Mouse (Mus musculus): ENCODE measurements around the gene Tfe3.
"Not testable (repeated sequence)": the region's sequence is repeated elsewhere in the genome, so short reads cannot be mapped to it uniquely, and the experiment has no call there.

Gene Tfe3

GRCm38 (mm10) chrX:7750432-7751116 lies 11.8 kb upstream of the Tfe3 start, which contains the start of gene Ccdc120:
Ccdc120 (minus strand) TSS chrX:7750905.
- in situ Hi-C loops (cut with MboI, MseI), result no loop called here

DNA sequence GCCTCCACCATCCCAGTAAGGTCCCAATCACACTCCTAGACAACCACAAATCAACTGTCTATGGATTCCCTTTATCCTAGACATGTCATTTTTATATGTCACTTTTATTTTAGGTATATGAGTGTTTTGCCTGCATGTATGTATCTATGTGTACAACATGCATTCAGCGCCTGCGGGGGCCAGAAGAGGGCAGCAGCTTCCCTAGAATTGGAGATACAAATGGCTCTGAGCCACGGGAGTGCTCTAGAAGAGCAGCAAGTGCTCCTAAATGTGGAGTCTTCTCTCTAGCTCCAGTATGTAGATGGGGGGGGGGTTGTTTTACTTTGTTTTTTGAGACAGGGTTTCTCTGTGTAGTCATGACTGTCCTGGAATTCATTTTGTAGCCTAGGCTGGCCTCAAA lies 8.7 kb upstream of the Tfe3 start:
- in situ Hi-C loops (cut with MboI, MseI), result not testable (repeated sequence)

DNA sequence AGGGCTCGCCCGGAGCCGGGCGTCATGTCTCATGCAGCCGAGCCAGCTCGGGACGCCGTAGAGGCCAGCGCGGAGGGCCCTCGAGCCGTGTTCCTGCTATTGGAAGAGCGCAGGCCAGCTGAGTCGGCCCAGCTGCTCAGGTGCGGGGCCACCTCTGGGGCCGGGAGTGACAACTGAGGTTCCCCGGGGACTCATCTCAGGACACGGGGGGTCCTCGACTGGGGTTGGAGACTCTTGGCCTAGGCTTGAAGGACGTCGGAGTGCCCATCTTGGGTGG lies 499 bp downstream of the Tfe3 start:
- in situ Hi-C loops (cut with MboI, MseI), result no loop called here

DNA sequence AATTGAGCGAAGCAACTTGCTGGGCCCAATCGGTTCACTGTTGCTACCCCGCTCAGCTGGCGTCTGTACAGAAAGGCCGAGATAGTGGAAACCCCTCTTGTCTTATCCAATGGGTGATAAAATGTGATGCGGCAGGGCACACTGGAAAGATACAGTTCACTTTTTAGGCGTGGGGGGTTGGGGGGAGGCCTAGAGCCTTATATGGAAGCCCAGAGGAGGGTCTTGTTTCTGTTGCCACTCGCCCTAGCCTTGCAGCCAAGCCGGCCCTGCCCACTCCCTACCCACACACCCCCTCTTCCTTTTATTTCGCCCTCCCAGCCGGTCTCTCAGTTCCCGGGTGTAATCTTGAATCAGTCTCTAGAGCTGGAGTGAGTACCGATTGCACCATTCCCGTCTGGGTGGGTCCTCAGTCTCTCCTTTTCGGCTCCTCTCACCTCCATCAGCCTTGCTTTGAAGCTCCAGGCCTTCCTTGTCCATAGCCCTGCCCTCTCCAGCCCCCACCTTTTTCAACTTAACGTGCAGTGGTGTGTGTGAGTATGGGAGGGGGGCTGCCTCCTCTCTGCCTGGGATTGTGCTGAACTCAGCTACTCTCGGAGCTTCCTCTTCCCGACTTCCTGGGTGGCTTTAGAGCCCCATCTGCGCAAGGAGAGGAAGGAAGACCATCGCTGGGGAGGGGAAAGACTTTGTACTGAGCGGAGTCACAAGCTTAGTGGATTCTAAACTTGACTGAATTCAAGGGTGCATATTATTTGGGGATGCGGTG lies 1.5 kb downstream of the Tfe3 start:
- in situ Hi-C loops (cut with MboI, MseI), result no loop called here

- in situ Hi-C loops (cut with MboI, MseI), result no loop called here
Observed at GRCm38 (mm10) chrX:7764657-7765280, 2.4 kb downstream of the Tfe3 start.

DNA sequence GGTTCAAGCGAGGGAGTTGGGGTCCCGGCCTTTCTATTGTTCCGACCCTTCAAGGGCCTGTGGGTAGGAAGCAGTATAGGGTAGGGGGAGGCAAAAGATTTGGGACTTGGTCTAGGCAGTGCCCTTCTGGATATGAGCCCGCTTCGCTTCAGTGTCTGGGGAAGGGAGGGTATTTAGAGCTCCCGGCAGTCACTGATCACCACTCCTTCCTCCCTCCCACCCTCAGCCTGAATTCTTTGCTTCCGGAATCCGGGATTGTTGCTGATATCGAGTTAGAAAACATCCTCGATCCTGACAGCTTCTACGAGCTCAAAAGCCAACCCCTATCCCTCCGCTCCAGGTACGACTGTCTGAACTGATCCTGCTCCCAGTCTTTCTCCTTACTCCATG lies 2.9 kb downstream of the Tfe3 start:
- in situ Hi-C loops (cut with MboI, MseI), result no loop called here

- in situ Hi-C loops (cut with MboI, MseI), result no loop called here
Observed at GRCm38 (mm10) chrX:7765764-7766163, 3.4 kb downstream of the Tfe3 start.

DNA sequence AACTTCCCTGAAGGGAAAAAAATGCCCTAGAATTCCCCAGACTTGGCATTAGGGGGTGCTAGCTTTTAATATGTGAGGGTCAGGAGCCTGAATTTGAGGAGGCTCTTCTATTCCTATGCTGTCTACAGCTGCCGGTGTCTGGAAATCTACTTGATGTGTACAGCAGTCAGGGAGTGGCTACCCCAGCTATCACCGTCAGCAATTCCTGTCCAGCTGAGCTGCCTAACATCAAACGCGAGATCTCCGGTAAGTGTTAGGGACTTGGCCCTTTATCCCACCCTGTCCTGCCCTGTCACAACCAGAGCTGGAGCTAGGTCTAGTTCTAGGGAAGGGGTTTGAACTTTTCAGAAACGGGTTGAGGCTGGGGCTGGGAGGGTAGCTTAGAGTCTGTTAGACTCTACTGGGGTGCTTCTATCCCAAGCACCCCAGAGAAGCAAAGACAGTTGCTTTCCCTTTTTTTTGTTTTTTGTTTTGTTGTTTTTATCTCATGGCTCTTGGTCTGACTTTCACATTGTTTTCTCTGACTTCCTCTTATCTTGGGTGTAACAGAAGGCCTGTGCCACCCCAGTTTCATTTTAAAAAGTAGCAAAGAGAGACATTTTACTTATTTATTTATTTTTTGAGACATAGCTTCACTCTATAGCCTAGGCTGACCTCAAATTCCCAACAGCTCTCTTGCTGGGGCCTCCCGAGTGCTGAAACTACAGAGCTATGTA lies 7.1 kb downstream of the Tfe3 start:
- in situ Hi-C loops (cut with MboI, MseI), result no loop called here

DNA sequence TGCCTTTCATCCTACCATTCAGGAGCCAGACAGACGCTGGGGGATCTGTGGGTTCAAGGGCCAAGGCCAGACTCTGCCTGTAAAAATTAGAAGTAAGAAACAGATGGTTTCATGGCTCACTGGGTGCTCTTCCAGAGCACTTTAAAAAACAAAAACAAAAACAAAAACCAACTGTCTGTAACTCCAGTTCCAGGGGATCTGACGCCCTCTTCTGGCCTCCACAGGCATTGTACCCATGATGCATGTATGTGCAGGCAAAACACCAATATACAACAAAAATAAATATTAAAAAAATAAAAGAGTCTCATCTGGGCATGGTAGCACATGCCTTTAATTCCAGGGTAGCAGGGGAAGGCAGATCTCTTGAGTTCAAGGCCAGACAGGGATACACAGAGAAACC lies 10.4 kb downstream of the Tfe3 start:
- in situ Hi-C loops (cut with MboI, MseI), result no loop called here

GRCm38 (mm10) chrX:7775501-7776205 lies 13.3 kb downstream of the Tfe3 start:
- in situ Hi-C loops (cut with MboI, MseI), result no loop called here

DNA sequence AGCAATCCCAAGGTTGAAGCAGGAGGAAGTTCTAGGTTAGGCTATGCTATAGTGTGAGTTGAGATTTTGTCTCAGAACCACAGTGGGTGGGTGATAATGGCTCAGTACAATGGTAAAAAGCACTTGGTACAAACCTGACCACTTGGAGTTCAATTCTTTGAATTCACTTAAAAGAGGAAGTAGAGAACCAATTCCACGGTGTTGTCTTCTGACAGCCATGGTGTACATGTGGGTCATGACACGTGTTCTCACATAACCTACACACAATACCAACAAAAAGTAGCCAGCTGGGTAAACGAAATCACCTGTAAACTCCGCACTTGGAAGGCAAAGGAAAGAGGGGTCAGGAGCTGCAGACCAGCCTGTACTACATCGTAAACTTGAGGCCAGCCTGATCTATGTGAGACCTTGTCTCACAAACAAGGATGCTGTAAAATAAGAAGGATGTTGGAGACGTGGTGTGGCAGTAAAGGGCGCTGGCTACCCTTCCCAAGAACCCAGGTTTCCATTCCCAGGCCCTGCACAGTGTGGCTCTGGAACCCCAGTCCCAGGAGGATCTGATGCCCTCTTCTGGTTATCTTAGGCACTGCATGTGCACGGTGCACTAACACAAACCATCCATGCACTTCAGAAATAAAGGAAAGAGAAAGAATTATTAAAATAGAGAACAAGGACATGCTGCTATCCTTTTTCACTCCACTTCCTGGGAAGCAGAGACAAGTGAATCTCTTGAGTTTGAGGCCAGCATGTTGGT lies 14.1 kb downstream of the Tfe3 start:
- in situ Hi-C loops (cut with MboI, MseI), result no loop called here

- in situ Hi-C loops (cut with MboI, MseI), result no loop called here
Observed at GRCm38 (mm10) chrX:7778450-7779244, 16.3 kb downstream of the Tfe3 start.

GRCm38 (mm10) chrX:7779294-7779693 lies 16.9 kb downstream of the Tfe3 start:
- in situ Hi-C loops (cut with MboI, MseI), result no loop called here

GRCm38 (mm10) chrX:7782603-7783092 lies 20.3 kb downstream of the Tfe3 start:
- in situ Hi-C loops (cut with MboI, MseI), result no loop called here

- in situ Hi-C loops (cut with MboI, MseI), result no loop called here
Observed at GRCm38 (mm10) chrX:7789542-7790136, 27.3 kb downstream of the Tfe3 start, which contains the start of gene Gripap1. Gripap1 (plus strand) TSS chrX:7789765.

DNA sequence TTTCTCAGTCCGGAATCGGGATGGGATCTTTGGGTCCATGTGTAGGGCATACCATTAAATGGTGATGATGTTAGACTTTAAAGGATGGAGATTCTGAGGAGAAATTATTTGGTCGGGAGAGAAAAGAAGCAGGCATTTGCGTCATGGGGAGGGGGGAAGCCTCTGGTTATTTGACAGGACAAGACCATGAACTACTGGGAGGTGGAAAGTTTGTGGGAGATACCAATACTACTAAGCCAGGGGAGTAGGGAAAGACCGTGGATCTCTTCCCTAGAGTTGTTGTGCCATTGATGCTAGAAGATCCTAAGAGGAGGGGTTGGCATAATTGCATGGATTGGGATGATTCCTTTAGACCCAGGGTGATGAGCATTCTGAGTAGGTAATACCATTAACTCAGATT lies 27.9 kb downstream of the Tfe3 start:
- in situ Hi-C loops (cut with MboI, MseI), result no loop called here

- in situ Hi-C loops (cut with MboI, MseI), result no loop called here
Observed at GRCm38 (mm10) chrX:7793361-7793760, 31.0 kb downstream of the Tfe3 start.

DNA sequence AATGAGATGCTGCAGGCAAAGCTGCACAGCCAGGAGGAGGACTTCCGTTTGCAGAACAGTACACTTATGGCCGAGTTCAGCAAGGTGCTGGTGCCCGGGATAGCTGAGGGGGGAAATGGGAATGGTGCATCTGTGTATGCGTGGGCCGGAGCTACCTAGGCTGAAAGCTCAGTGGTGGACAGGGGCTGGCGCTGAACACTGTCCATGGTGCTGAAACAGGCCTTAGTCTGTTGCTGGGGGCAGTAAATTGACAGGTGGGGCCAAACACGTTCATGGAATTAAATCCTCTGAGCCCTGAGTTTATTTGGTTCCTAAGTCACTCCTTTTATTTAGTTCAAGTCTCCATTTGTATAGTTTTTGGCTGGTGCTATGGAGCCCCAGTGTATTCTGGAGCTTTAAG lies 32.7 kb downstream of the Tfe3 start:
- in situ Hi-C loops (cut with MboI, MseI), result no loop called here

GRCm38 (mm10) chrX:7797327-7797726 lies 35.0 kb downstream of the Tfe3 start:
- in situ Hi-C loops (cut with MboI, MseI), result no loop called here

DNA sequence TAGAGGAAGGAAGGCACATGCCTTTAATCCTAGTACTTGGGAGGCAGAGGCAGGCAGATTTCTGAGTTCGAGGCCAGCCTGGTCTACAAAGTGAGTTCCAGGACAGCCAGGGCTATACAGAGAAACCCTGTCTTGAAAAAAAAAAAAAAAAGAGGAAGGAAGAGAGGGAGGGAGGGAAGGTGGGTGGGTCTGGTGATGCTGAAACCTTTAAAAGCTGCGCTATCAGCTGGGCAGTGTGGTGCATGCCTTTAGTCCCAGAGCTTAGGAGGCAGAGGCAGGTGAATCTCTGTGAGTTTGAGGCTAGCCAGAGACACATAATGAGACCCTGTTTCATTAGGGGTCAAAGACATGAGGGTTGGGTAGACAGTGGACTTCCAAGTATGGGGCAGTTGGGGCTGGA lies 39.8 kb downstream of the Tfe3 start:
- in situ Hi-C loops (cut with MboI, MseI), result not testable (repeated sequence)
